In the genomic region with DNA sequence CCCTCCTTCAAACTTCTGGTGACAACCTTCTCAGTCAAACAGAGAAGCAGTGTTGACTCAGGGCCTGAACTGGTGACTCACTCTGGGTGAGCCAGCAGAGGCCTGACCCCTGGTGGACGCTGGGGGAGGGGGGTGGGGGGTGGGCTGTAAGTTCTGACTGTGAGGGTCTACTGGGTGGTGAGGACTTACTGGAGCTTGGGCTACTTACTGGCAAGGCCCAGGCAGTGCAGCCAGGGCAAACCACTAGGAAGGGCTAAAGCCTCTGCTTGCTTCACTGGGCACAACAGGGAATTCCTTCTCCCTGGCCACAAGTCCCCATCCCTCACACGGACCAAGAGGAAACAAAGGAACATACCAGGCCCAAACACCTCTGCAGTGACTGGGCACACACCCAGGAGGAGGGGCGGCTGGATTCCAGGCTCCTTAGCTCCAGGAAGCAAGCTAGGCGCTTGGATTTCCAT, we compare ENCODE assay signal across 9 mouse cellular contexts. TPM values are rescaled to one million over a fixed set of nuclear protein-coding genes. Genes with fewer than 3 reads are reported as not detected.
DNase-seq lines count a peak whose midpoint lies in the region; ATAC-seq and TF ChIP-seq lines count a peak whose summit lies in the region.
"Had no signal": no experiment of that assay in that cellular context is flagged by ENCODE, and none has a peak within 500 bp of the region (broad histone marks: within the 10 kb centered on the region; RNA-seq: fewer than 3 reads in every experiment).

No protein-coding gene starts in this region.

- DNase-seq in cerebellum, adult 8-10 months, result peak; percentile 10
- no peak for DNase-seq in cerebellum, adult 18-20 months
- peak; percentile 31 to 37 for DNase-seq in cerebellum, postnatal 14 days
- peak; percentile 60 for DNase-seq in heart, postnatal 0 days (ENCODE audit: low spot score)
- peak; percentile 62 to 74 for DNase-seq in kidney, postnatal 4 days
- no peak for DNase-seq in thymus, adult 18-20 months
- no peak for DNase-seq in layer of hippocampus, postnatal 25 days (ENCODE audit: extremely low spot score in 1 of 2, low spot score in 1 of 2)

- H3K4me3 ChIP-seq in heart, postnatal 0 days (ENCODE audit: low read depth, low read length), result peak overlapping the region; percentile 77
- peak overlapping the region; percentile 97 for H3K4me3 ChIP-seq in midbrain, embryonic 13.5 days (replicated peaks)

- TF ChIP-seq EP300 in heart, postnatal 0 days (IDR thresholded peaks at IDR 0.05; ENCODE audit: low read depth), result no peak

- whole genome bisulfite sequencing in heart, postnatal 0 days, result 4% methylated on average over 4 of the region's 4 CpGs
- 22% methylated on average over 4 of the region's 4 CpGs for WGBS in midbrain, embryonic 13.5 days

- no peaks in the 10 kb centered on the region for H3K27me3 ChIP-seq in heart, postnatal 0 days (ENCODE audit: control insufficient read depth, insufficient read depth, low read length)
- no peaks in the 10 kb centered on the region for H3K27me3 ChIP-seq in midbrain, embryonic 13.5 days

- peak overlapping the region; percentile 80; the same call in 1 of the 2 replicates for H3K9ac ChIP-seq in heart, postnatal 0 days (replicated peaks; ENCODE audit: low read depth, low read length)
- peak overlapping the region; percentile 98 for H3K9ac ChIP-seq in midbrain, embryonic 13.5 days (replicated peaks)

- peak; percentile 10; the same call in 1 of the 2 replicates for TF ChIP-seq CTCF in heart, postnatal 0 days (IDR thresholded peaks at IDR 0.05; ENCODE audit: low read depth)

- H3K9me3 ChIP-seq in heart, postnatal 0 days (replicated peaks; ENCODE audit: control insufficient read depth, low read length), result no peaks in the 10 kb centered on the region
- no peaks in the 10 kb centered on the region for H3K9me3 ChIP-seq in midbrain, embryonic 13.5 days

- peak overlapping the region; percentile 86 for H3K4me2 ChIP-seq in heart, postnatal 0 days (ENCODE audit: low read depth, low read length)
- H3K4me2 ChIP-seq in midbrain, embryonic 13.5 days (replicated peaks), result peak overlapping the region; percentile 98

- H3K36me3 ChIP-seq in heart, postnatal 0 days (replicated peaks; ENCODE audit: control insufficient read depth, insufficient read depth, low read length), result peaks cover 16% of the 10 kb centered on the region
- H3K36me3 ChIP-seq in midbrain, embryonic 13.5 days, result peaks cover 17% of the 10 kb centered on the region

- H3K27ac ChIP-seq in heart, postnatal 0 days (ENCODE audit: low read depth), result peak overlapping the region; percentile 91
- no peak overlapping the region for H3K27ac ChIP-seq in midbrain, embryonic 13.5 days
- H3K27ac ChIP-seq: macrophage had no signal

- peaks cover 16% of the 10 kb centered on the region for H3K4me1 ChIP-seq in heart, postnatal 0 days (ENCODE audit: control insufficient read depth, insufficient read depth)
- H3K4me1 ChIP-seq in midbrain, embryonic 13.5 days (replicated peaks), result peaks cover 22% of the 10 kb centered on the region

- ATAC-seq in heart, postnatal 0 days (ENCODE audit: insufficient read depth, low read depth), result peak; percentile 20
- no peak for ATAC-seq in midbrain, embryonic 13.5 days

RNA-seq across cellular contexts. Expression of gene Cttn, which starts 1.6 kb away (rescaled TPM):
- 69.0 and 87.7 TPM in 2 replicates for total RNA-seq in heart, postnatal 0 days (2014; rRNA removed; ENCODE audit: low replicate concordance)
- polyA plus RNA-seq in heart, postnatal 0 days (2015; fragmentation: Nextera tagmentation; extraction: Ambion mirVana), result 79.4 and 87.3 TPM in 2 replicates
- 194 and 201 TPM in 2 replicates for polyA plus RNA-seq in midbrain, embryonic 13.5 days (2015; fragmentation: Nextera tagmentation; extraction: Ambion mirVana)
- 100 to 1,000 TPM; 173 to 198 TPM for total RNA-seq in layer of hippocampus, postnatal 25 days (2021)

Comparison
In these comparisons a context has a peak if more than half of its experiments do, and no peak if none do; other contexts are left out.
1. DNase-seq: peak in cerebellum, adult 8-10 months (single experiment), cerebellum, postnatal 14 days (2 of 2), heart, postnatal 0 days (single experiment) and kidney, postnatal 4 days (2 of 2); none in cerebellum, adult 18-20 months (0 of 2), thymus, adult 18-20 months (0 of 2) and layer of hippocampus, postnatal 25 days (0 of 2).